9 mouse cellular contexts compared by ENCODE assay signal in the genomic region with DNA sequence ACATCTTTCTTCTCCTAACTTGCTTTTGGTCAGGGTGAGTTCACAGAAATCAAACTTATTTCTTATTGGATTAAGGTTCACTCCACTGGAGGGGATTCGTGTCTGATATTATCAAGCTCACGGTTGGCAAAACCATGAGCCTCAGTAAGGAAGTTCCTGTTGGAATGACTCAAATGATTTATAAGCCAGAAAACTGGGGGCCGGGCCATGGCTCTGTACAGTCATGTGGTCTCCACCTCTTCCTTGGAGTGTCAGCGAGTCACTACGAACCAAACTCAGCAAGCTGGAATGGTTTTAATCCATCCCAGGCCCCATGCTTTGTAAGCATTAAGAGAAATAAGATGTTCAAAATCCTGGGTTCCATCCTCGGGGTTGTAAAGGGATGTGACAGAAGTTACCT.
"Had no signal": no experiment of that assay in that cellular context is flagged by ENCODE, and none has a peak within 500 bp of the region (broad histone marks: within the 10 kb centered on the region; RNA-seq: fewer than 3 reads in every experiment).

No protein-coding gene starts in this region.

- H3K9ac ChIP-seq: limb, embryonic 13.5 days; liver, embryonic 14.5 days; midbrain, embryonic 12.5 days; stomach, embryonic 15.5 days had no signal

- H3K9me3 ChIP-seq: limb, embryonic 13.5 days; midbrain, embryonic 12.5 days; stomach, embryonic 15.5 days had no signal

- H3K27me3 ChIP-seq: stomach, embryonic 15.5 days had no signal

- H3K4me2 ChIP-seq: limb, embryonic 13.5 days; midbrain, embryonic 12.5 days; stomach, embryonic 15.5 days had no signal

- DNase-seq: lung, adult 18-20 months; right cerebral cortex, postnatal 14 days; thymus, postnatal 36 days had no signal

- H3K36me3 ChIP-seq: midbrain, embryonic 12.5 days; stomach, embryonic 15.5 days had no signal

- H3K4me3 ChIP-seq: layer of hippocampus, adult 2 months; limb, embryonic 13.5 days; midbrain, embryonic 12.5 days; stomach, embryonic 15.5 days had no signal

- ATAC-seq: midbrain, embryonic 16.5 days had no signal

- H3K27ac ChIP-seq: layer of hippocampus, adult 2 months; limb, embryonic 13.5 days; liver, embryonic 14.5 days; midbrain, embryonic 12.5 days; stomach, embryonic 15.5 days had no signal
